9 mouse cellular contexts compared by ENCODE assay signal in the genomic region with DNA sequence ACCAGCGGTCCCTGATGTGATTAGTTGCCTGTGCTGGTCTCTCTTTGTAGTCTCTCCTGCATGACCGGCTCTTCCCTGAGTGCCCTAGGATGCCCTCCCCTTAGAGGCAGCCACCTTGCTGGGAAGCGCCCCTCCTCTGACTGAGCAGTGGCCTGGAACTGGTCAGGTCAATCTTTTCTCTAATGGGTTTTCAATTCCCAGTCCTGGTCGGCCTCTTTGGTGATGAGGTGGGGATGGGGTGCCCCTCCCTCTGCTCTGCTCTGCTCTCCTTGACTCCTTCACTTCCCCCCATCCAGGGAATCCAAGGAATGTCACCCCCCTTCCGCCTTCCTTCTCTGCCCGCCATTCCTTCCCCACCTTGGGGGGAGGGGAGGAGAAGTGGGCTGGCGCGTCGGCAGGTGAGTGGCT. TPM values are rescaled to one million over a fixed set of nuclear protein-coding genes. Genes with fewer than 3 reads are reported as not detected.
DNase-seq lines count a peak whose midpoint lies in the region; ATAC-seq and TF ChIP-seq lines count a peak whose summit lies in the region.
"Had no signal": no experiment of that assay in that cellular context is flagged by ENCODE, and none has a peak within 500 bp of the region (broad histone marks: within the 10 kb centered on the region; RNA-seq: fewer than 3 reads in every experiment).

Gene Bcam (minus strand): TSS at position 33 of the 408 bp plus-strand sequence.

- peak; percentile 9 for ATAC-seq in embryonic facial prominence, embryonic 14.5 days (ENCODE audit: low read depth)
- no peak for ATAC-seq in heart, postnatal 0 days (ENCODE audit: insufficient read depth, low read depth)
- ATAC-seq in midbrain, embryonic 13.5 days = peak; percentile 53

- DNase-seq in kidney, adult 11 months = peak; percentile 73
- DNase-seq in kidney, adult 18-20 months = no peak
- DNase-seq in embryonic facial prominence, embryonic 14.5 days (ENCODE audit: low spot score) = peak; percentile 56
- DNase-seq in heart, postnatal 0 days (ENCODE audit: low spot score) = no peak
- no peak for DNase-seq in left cerebral cortex, postnatal 14 days (ENCODE audit: low spot score in 2 of 2)
- DNase-seq in cerebellum, postnatal 25 days = no peak
- no peak for DNase-seq in layer of hippocampus, postnatal 14 days (ENCODE audit: low spot score in 2 of 2)

- peaks cover 17% of the 10 kb centered on the region for H3K4me1 ChIP-seq in embryonic facial prominence, embryonic 14.5 days (ENCODE audit: control insufficient read depth, insufficient read depth, low read length)
- peaks cover 23% of the 10 kb centered on the region for H3K4me1 ChIP-seq in heart, postnatal 0 days (ENCODE audit: control insufficient read depth, insufficient read depth)
- peaks cover 21% of the 10 kb centered on the region for H3K4me1 ChIP-seq in midbrain, embryonic 13.5 days (replicated peaks)

- 2% methylated on average over 8 of the region's 9 CpGs for WGBS in embryonic facial prominence, embryonic 14.5 days
- WGBS in heart, postnatal 0 days = 9% methylated on average over 8 of the region's 9 CpGs
- 2% methylated on average over 8 of the region's 9 CpGs for WGBS in midbrain, embryonic 13.5 days

- no peak for TF ChIP-seq EP300 in heart, postnatal 0 days (IDR thresholded peaks at IDR 0.05; ENCODE audit: low read depth)

- peak within 1 kb of the TSS; percentile 42 for H3K4me3 ChIP-seq in embryonic facial prominence, embryonic 14.5 days (ENCODE audit: low read depth, low read length)
- H3K4me3 ChIP-seq in heart, postnatal 0 days (ENCODE audit: low read depth, low read length) = peak within 1 kb of the TSS; percentile 80
- H3K4me3 ChIP-seq in midbrain, embryonic 13.5 days (replicated peaks) = peak within 1 kb of the TSS; percentile 36

- intact Hi-C loops in left cerebral cortex, postnatal 14 days (cut with DNase I) = no loop called here

- peak within 1 kb of the TSS; percentile 61 for H3K4me2 ChIP-seq in embryonic facial prominence, embryonic 14.5 days (ENCODE audit: low read depth, low read length)
- peak within 1 kb of the TSS; percentile 93 for H3K4me2 ChIP-seq in heart, postnatal 0 days (ENCODE audit: low read depth, low read length)
- H3K4me2 ChIP-seq in midbrain, embryonic 13.5 days (replicated peaks) = peak within 1 kb of the TSS; percentile 66

- H3K27ac ChIP-seq in embryonic facial prominence, embryonic 14.5 days (replicated peaks; ENCODE audit: low read depth, low read length) = peak within 1 kb of the TSS; percentile 23; the same call in 1 of the 2 replicates
- H3K27ac ChIP-seq in heart, postnatal 0 days (ENCODE audit: low read depth) = peak within 1 kb of the TSS; percentile 87
- H3K27ac ChIP-seq in midbrain, embryonic 13.5 days = no peak within 1 kb of the TSS

- H3K36me3 ChIP-seq in embryonic facial prominence, embryonic 14.5 days (ENCODE audit: control insufficient read depth, insufficient read depth, low read length) = no peaks in the 10 kb centered on the region
- peaks cover 12% of the 10 kb centered on the region; the same call in 1 of the 2 replicates for H3K36me3 ChIP-seq in heart, postnatal 0 days (replicated peaks; ENCODE audit: control insufficient read depth, insufficient read depth, low read length)
- H3K36me3 ChIP-seq in midbrain, embryonic 13.5 days = no peaks in the 10 kb centered on the region

- H3K9me3 ChIP-seq in embryonic facial prominence, embryonic 14.5 days (ENCODE audit: control insufficient read depth, low read length) = no peaks in the 10 kb centered on the region
- H3K9me3 ChIP-seq in heart, postnatal 0 days (replicated peaks; ENCODE audit: control insufficient read depth, low read length) = no peaks in the 10 kb centered on the region
- no peaks in the 10 kb centered on the region for H3K9me3 ChIP-seq in midbrain, embryonic 13.5 days

- no peaks in the 10 kb centered on the region for H3K27me3 ChIP-seq in embryonic facial prominence, embryonic 14.5 days (replicated peaks; ENCODE audit: control insufficient read depth, insufficient read depth, low read length)
- no peaks in the 10 kb centered on the region for H3K27me3 ChIP-seq in heart, postnatal 0 days (ENCODE audit: control insufficient read depth, insufficient read depth, low read length)
- H3K27me3 ChIP-seq in midbrain, embryonic 13.5 days = peaks cover 44% of the 10 kb centered on the region

- H3K9ac ChIP-seq in embryonic facial prominence, embryonic 14.5 days (ENCODE audit: low read depth, low read length) = peak within 1 kb of the TSS; percentile 58
- peak within 1 kb of the TSS; percentile 90 for H3K9ac ChIP-seq in heart, postnatal 0 days (replicated peaks; ENCODE audit: low read depth, low read length)
- peak within 1 kb of the TSS; percentile 60 for H3K9ac ChIP-seq in midbrain, embryonic 13.5 days (replicated peaks)

- no peak for TF ChIP-seq CTCF in heart, postnatal 0 days (IDR thresholded peaks at IDR 0.05; ENCODE audit: low read depth)

RNA-seq across cellular contexts. Expression of gene Bcam, which starts in this region (rescaled TPM):
- polyA plus RNA-seq in embryonic facial prominence, embryonic 14.5 days (2014; fragmentation: Nextera tagmentation; extraction: Ambion mirVana) = 101 and 114 TPM in 2 replicates
- total RNA-seq in heart, postnatal 0 days (2014; rRNA removed; ENCODE audit: low replicate concordance) = 697 and 786 TPM in 2 replicates
- 293 and 303 TPM in 2 replicates for polyA plus RNA-seq in heart, postnatal 0 days (2015; fragmentation: Nextera tagmentation; extraction: Ambion mirVana)
- total RNA-seq in left cerebral cortex, postnatal 14 days (2021) = 10 to 100 TPM; 10.7 to 11.0 TPM
- 5.2 and 6.4 TPM in 2 replicates for polyA plus RNA-seq in midbrain, embryonic 13.5 days (2015; fragmentation: Nextera tagmentation; extraction: Ambion mirVana)
- 10 to 100 TPM in 1 of 2 experiments, 1 to 10 TPM in 1; 8.8 to 14.0 TPM for total RNA-seq in layer of hippocampus, postnatal 14 days (2021)
- total RNA-seq: neutrophil, adult 5-6 weeks had no signal

Comparison
In these comparisons a context has a peak if more than half of its experiments do, and no peak if none do; other contexts are left out.
1. RNA of gene Bcam (total RNA-seq): 697 to 786 TPM in heart, postnatal 0 days; 8.8 to 14.0 TPM in layer of hippocampus, postnatal 14 days and 10.7 to 11.0 TPM in left cerebral cortex, postnatal 14 days; every median in the first group is over 10 times any median in the second.
2. RNA of gene Bcam (polyA plus RNA-seq): 293 to 303 TPM in heart, postnatal 0 days and 101 to 114 TPM in embryonic facial prominence, embryonic 14.5 days; 5.2 to 6.4 TPM in midbrain, embryonic 13.5 days; every median in the first group is over 10 times any median in the second.
3. DNase-seq: peak in kidney, adult 11 months (single experiment) and embryonic facial prominence, embryonic 14.5 days (single experiment); none in kidney, adult 18-20 months (single experiment), heart, postnatal 0 days (single experiment), left cerebral cortex, postnatal 14 days (0 of 2), cerebellum, postnatal 25 days (0 of 2) and layer of hippocampus, postnatal 14 days (0 of 2).
4. Peak in every context shown above with its lines, with median percentiles within 50 percentile points of each other: H3K4me2 ChIP-seq, H3K4me3 ChIP-seq and H3K9ac ChIP-seq.